Mouse (Mus musculus): ENCODE data around the gene Afap1l2.

- TF ChIP-seq CTCF (IDR thresholded peaks at IDR 0.05; ENCODE audit: low read depth) = peak; percentile 85
- no peak for TF ChIP-seq EP300 (IDR thresholded peaks at IDR 0.05; ENCODE audit: low read depth)
These were observed 88.4 kb downstream of the Afap1l2 start for GRCm38 (mm10) chr19:56919628-56920027.
